Mouse (Mus musculus): ENCODE measurements around the gene Atf7ip. TPM values are rescaled to one million over a fixed set of nuclear protein-coding genes. Genes with fewer than 3 reads are reported as not detected.
A peak's percentile ranks its signal among the peaks of the same experiment; 100 is the strongest.

Gene Atf7ip
- polyA plus RNA-seq, 1 experiment from 2014 or later: 56.1 TPM

- Histone ChIP-seq H3K9ac (no peak overlapping the region), H3K27ac (ENCODE audit: low read depth) (peak overlapping the region; percentile 19; the same call in 1 of the 2 replicates), H3K4me2 (no peak overlapping the region), H3K9me3 (ENCODE audit: low read depth, low read length) (0 out of 2 replicates have a peak, but pooled peaks cover 4% of the 10 kb centered on the region), H3K27me3 (ENCODE audit: insufficient read depth, low read length) (no peaks in the 10 kb centered on the region), H3K36me3 (ENCODE audit: insufficient read depth) (peaks cover 22% of the 10 kb centered on the region), H3K4me1 (ENCODE audit: insufficient read depth) (peaks cover 7% of the 10 kb centered on the region; the same call in 1 of the 2 replicates), H3K4me3 (ENCODE audit: low read depth, low read length) (no peak overlapping the region)
- no peak for DNase-seq
- WGBS: 89% methylated on average over 5 of the region's 5 CpGs
- TF ChIP-seq CTCF (IDR thresholded peaks at IDR 0.05; ENCODE audit: low read depth): no peak
- ATAC-seq (ENCODE audit: insufficient read depth): no peak
Measured at GRCm38 (mm10) chr6:136522658-136523057, 16.7 kb downstream of the Atf7ip start.

GRCm38 (mm10) chr6:136524751-136525150 lies 18.8 kb downstream of the Atf7ip start:
- H3K9me3 ChIP-seq (ENCODE audit: low read depth, low read length): peaks cover 4% of the 10 kb centered on the region; the same call in 1 of the 2 replicates
- no peak overlapping the region for H3K27ac ChIP-seq (ENCODE audit: low read depth)
- DNase-seq (no peak), ATAC-seq (ENCODE audit: insufficient read depth) (no peak)
- no peak overlapping the region for H3K4me2 ChIP-seq
- H3K9ac ChIP-seq: no peak overlapping the region
- no peak overlapping the region for H3K4me3 ChIP-seq (ENCODE audit: low read depth, low read length)
- peaks cover 26% of the 10 kb centered on the region for H3K36me3 ChIP-seq (ENCODE audit: insufficient read depth)
- peaks cover 7% of the 10 kb centered on the region; the same call in 1 of the 2 replicates for H3K4me1 ChIP-seq (ENCODE audit: insufficient read depth)
- WGBS: 89% methylated on average over 4 of the region's 4 CpGs
- no peak for TF ChIP-seq CTCF (IDR thresholded peaks at IDR 0.05; ENCODE audit: low read depth)
- H3K27me3 ChIP-seq (ENCODE audit: insufficient read depth, low read length): no peaks in the 10 kb centered on the region

GRCm38 (mm10) chr6:136525567-136525966 lies 19.6 kb downstream of the Atf7ip start:
- H3K4me2 ChIP-seq: no peak overlapping the region
- H3K4me1 ChIP-seq (ENCODE audit: insufficient read depth): peaks cover 7% of the 10 kb centered on the region; the same call in 1 of the 2 replicates
- DNase-seq (no peak), ATAC-seq (ENCODE audit: insufficient read depth) (no peak)
- H3K9ac ChIP-seq: no peak overlapping the region
- no peaks in the 10 kb centered on the region for H3K27me3 ChIP-seq (ENCODE audit: insufficient read depth, low read length)
- no peak overlapping the region for H3K27ac ChIP-seq (ENCODE audit: low read depth)
- H3K36me3 ChIP-seq (ENCODE audit: insufficient read depth): peaks cover 26% of the 10 kb centered on the region
- H3K9me3 ChIP-seq (ENCODE audit: low read depth, low read length): peaks cover 4% of the 10 kb centered on the region; the same call in 1 of the 2 replicates
- no peak for TF ChIP-seq CTCF (IDR thresholded peaks at IDR 0.05; ENCODE audit: low read depth)
- no peak overlapping the region for H3K4me3 ChIP-seq (ENCODE audit: low read depth, low read length)
- 90% methylated on average over 4 of the region's 4 CpGs for WGBS

- no peak for TF ChIP-seq CTCF (IDR thresholded peaks at IDR 0.05; ENCODE audit: low read depth)
- ATAC-seq (ENCODE audit: insufficient read depth): no peak
Measured at GRCm38 (mm10) chr6:136529156-136529555, 23.2 kb downstream of the Atf7ip start.

GRCm38 (mm10) chr6:136531792-136532230 lies 25.8 kb downstream of the Atf7ip start:
- peaks cover 19% of the 10 kb centered on the region for H3K4me1 ChIP-seq (ENCODE audit: insufficient read depth)
- ATAC-seq (ENCODE audit: insufficient read depth) (peak; percentile 51; the same call in 1 of the 2 replicates), DNase-seq (peak; percentile 54)
- peak overlapping the region; percentile 95 for H3K27ac ChIP-seq (ENCODE audit: low read depth)
- H3K9ac ChIP-seq: no peak overlapping the region
- no peak for TF ChIP-seq CTCF (IDR thresholded peaks at IDR 0.05; ENCODE audit: low read depth)
- 34% methylated on average over 7 of the region's 7 CpGs for WGBS
- peak overlapping the region; percentile 46 for H3K4me2 ChIP-seq
- H3K27me3 ChIP-seq (ENCODE audit: insufficient read depth, low read length): no peaks in the 10 kb centered on the region
- 0 out of 2 replicates have a peak, but pooled peaks cover 10% of the 10 kb centered on the region for H3K36me3 ChIP-seq (ENCODE audit: insufficient read depth)
- peak overlapping the region; percentile 11; the same call in 1 of the 2 replicates for H3K4me3 ChIP-seq (ENCODE audit: low read depth, low read length)
- no peaks in the 10 kb centered on the region; the same call in 1 of the 2 replicates for H3K9me3 ChIP-seq (ENCODE audit: low read depth, low read length)

More at GRCm38 (mm10) chr6:136529156-136529555, 23.2 kb downstream of the Atf7ip start:
- Histone ChIP-seq H3K9ac (no peak overlapping the region), H3K27me3 (ENCODE audit: insufficient read depth, low read length) (no peaks in the 10 kb centered on the region), H3K27ac (ENCODE audit: low read depth) (no peak overlapping the region), H3K4me1 (ENCODE audit: insufficient read depth) (peaks cover 13% of the 10 kb centered on the region), H3K9me3 (ENCODE audit: low read depth, low read length) (peaks cover 4% of the 10 kb centered on the region; the same call in 1 of the 2 replicates), H3K36me3 (ENCODE audit: insufficient read depth) (peaks cover 14% of the 10 kb centered on the region), H3K4me2 (no peak overlapping the region), H3K4me3 (ENCODE audit: low read depth, low read length) (no peak overlapping the region)
- DNase-seq: no peak
- 58% methylated on average over 2 of the region's 2 CpGs for WGBS

GRCm38 (mm10) chr6:136532535-136533291 lies 26.7 kb downstream of the Atf7ip start:
- Histone ChIP-seq H3K4me2 (peak overlapping the region; percentile 55), H3K9ac (no peak overlapping the region), H3K4me3 (ENCODE audit: low read depth, low read length) (peak overlapping the region; percentile 20; the same call in 1 of the 2 replicates), H3K27me3 (ENCODE audit: insufficient read depth, low read length) (no peaks in the 10 kb centered on the region), H3K36me3 (ENCODE audit: insufficient read depth) (peaks cover 16% of the 10 kb centered on the region), H3K4me1 (ENCODE audit: insufficient read depth) (peaks cover 19% of the 10 kb centered on the region), H3K27ac (ENCODE audit: low read depth) (peak overlapping the region; percentile 87), H3K9me3 (ENCODE audit: low read depth, low read length) (no peaks in the 10 kb centered on the region; the same call in 1 of the 2 replicates)
- ATAC-seq (ENCODE audit: insufficient read depth): peak; percentile 90
- TF ChIP-seq CTCF (IDR thresholded peaks at IDR 0.05; ENCODE audit: low read depth): no peak
- peak; percentile 94 for DNase-seq
- 9% methylated on average over 7 of the region's 7 CpGs for WGBS

- ATAC-seq (ENCODE audit: insufficient read depth): no peak
- Histone ChIP-seq H3K4me2 (peak overlapping the region; percentile 38; the same call in 1 of the 2 replicates), H3K4me3 (ENCODE audit: low read depth, low read length) (no peak overlapping the region), H3K27me3 (ENCODE audit: insufficient read depth, low read length) (no peaks in the 10 kb centered on the region), H3K4me1 (ENCODE audit: insufficient read depth) (peaks cover 19% of the 10 kb centered on the region), H3K36me3 (ENCODE audit: insufficient read depth) (peaks cover 15% of the 10 kb centered on the region), H3K9me3 (ENCODE audit: low read depth, low read length) (no peaks in the 10 kb centered on the region), H3K9ac (no peak overlapping the region), H3K27ac (ENCODE audit: low read depth) (peak overlapping the region; percentile 42; the same call in 1 of the 2 replicates)
- WGBS: 54% methylated on average over 4 of the region's 4 CpGs
- no peak for TF ChIP-seq CTCF (IDR thresholded peaks at IDR 0.05; ENCODE audit: low read depth)
- DNase-seq: no peak
Measured at GRCm38 (mm10) chr6:136533804-136534203, 27.8 kb downstream of the Atf7ip start.

Measured in lung, embryonic 14.5 days (tissue).